Mouse (Mus musculus) left cerebral cortex, adult 18-20 months (tissue): ENCODE measurements around the gene Rpl37a. TPM values are rescaled to one million over a fixed set of nuclear protein-coding genes. Genes with fewer than 3 reads are reported as not detected.

ENCODE experiments used
- DNase-seq, 2 experiments: peaks; one replicate each; pipeline ENCODE4 v3.0.0; 2021 to 2022; ENCODE audit warnings: low spot score in 2 of 2, mixed read lengths in 1 of 2
- total RNA-seq, 2 experiments: library from RNA; stranded (reverse); gene quantifications; 2 replicates each; pipeline ENCODE4 v1.2.3; 2021

The Rpl37a gene
- total RNA-seq, 2 experiments from 2014 or later = 593 to 647 TPM

DNA sequence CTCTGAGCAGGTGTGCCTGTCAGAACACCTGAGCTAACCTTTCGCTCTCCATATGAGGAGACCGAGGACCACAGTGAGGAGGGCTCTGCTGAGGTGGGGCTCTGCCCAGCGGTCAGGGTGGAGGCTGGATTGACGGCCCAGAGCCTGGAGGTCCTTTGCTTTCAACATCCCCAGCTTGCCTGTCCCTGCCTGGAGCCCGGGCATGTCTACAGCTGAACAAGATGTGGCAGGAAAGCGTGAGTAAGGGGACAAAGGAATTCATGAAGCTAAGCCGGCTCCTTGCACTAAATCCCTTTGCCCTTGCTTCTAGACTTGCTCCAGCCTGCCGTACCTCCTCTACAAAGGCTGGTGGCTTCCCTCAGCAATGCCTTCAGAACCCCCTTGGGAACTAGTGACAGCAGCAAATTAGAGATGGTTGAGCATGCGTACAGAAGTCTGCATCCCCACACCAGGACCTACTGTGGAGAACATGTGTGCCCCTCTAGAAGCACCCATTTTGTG is 22.2 kb downstream of the Rpl37a start:
- DNase-seq = no peak

DNA sequence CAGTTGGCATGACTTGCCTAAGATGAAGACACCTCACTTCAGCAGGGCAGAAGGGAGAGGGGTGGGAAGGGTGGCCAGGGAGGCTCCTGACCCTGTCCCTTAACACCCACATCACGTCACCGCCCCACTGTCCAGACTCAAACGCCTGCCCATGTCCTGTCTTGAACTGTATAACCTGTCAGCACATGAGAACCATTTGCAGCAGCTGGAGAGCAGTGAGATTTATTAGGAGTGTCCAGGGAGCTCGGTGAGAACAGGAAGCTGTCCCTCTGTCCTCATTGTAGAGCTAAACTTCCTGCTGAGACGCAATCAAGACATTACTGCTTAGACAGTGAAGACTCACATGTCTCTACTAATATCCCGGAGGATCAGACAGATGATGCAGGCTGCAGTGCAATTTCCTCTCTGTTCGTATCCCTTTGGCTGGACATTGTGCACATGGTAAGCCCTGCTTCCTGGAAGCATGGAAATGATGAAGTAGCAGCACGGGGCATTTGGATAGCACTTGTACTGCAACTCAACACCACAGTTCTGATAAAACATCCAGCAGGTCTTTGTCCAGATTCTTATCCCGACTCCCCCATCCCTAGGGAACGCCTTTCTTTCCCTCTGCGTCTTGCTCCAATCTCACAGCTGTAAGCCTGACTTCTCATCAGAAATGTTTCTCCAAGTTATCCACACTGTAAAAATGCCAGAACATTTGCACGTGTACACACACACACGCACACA is 25.5 kb downstream of the Rpl37a start:
- no peak for DNase-seq

DNA sequence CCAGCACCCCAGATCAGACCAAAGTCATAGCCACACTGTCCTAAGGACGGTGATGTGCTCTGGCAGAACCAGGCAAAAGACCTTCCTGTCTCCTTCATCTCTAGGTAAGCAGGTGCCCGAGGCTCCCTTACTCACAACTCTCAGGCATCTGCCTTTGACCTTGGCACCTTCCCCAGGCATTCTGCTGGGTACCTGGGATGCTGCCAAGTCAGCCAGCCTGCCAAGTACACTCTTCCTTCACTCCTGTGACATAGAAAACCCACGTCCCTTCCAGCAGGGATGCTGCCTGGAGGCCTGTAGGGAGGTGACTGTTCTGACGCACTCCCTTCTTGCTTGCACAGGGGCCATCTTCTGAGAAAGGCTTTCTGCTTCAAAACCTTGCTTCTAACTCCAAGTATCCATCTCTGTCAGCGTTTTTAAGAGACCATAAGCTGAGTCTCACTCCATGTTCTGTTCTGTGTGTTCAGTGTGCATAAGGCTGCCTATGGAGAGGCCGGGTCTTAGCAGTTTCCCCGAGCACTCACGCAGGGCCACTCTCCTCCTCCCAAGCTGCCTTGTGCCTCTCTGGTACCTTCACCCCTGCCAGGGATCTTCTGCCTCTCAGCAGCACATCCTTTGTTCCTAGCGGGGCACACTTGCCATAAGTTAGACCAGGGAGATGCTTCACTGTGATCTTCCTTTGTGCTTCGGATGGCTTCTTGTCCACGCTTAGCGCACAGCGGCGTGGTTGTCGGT is 28.0 kb downstream of the Rpl37a start:
- DNase-seq = no peak

DNA sequence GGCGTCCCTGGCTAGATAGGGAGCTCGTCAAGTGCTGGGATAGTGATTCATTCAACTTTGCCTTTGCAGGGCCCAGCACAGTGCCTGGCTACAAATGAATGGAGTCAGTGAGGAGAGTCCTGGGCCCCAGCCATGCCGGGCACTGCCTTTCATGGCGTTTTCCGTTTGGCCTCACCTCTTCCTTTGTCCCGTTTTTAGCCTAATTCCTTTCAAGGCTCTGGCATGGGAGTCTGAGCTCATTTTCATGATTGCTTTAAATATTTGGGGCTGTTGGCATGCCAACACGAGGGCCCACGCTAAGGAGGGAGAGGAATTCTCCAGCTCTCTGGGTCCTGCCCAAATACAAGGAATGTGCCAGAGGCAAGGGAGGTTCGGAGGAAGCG is 28.6 kb downstream of the Rpl37a start:
- peak in 1 of 2 experiments; percentile 41 for DNase-seq

DNA sequence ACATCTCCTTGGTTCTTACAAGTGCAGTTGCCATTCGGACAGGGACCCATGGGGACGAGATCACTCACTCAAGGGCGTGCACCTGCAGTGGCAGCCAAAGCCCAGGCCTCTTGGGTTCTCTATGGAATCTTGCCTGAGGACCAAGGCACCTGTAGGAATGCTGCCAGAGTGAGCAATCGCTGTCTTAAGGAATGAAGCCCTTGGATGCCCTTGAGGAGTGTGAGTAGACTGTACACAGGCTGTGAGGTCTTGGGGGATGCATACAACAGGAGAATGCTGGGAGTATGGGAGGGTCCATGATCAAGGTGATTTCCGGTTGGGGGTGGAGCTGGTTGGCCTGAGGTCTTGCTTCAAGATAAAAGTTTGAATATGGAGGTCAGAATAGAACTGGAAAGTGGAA is 30.3 kb downstream of the Rpl37a start:
- no peak for DNase-seq

DNA sequence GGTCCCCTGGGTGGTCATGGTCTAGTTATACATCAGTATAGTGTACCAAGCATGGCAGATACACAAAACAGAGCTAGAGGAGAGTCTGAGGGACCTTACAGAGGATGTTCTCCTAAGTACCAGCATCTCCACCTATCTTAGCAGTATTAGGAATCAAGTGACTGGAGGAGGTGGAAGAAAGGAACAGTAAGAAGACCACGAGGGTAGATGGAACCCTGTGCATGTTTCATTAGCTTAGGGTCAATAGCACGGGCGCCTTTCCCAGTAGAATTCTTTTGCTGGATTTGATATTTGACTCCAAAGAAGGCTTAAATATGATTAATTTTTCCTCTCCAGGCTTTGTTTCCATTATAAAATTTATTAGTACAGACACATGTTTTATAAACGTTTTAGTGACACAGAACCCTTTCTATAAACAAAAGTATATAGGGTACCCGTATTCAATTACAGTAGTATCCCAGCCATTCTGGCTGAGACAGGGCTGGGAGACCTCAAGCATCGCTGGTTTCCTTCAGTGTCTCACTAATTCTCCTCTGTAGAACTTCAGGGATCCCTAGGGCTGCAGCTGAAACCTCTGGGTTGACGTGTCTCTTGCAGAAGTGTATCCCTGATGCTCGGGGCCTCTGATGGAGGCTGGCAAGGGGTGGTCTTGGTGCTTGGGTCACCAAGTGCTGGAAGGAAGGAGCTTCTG is 33.9 kb downstream of the Rpl37a start:
- DNase-seq = no peak

DNA sequence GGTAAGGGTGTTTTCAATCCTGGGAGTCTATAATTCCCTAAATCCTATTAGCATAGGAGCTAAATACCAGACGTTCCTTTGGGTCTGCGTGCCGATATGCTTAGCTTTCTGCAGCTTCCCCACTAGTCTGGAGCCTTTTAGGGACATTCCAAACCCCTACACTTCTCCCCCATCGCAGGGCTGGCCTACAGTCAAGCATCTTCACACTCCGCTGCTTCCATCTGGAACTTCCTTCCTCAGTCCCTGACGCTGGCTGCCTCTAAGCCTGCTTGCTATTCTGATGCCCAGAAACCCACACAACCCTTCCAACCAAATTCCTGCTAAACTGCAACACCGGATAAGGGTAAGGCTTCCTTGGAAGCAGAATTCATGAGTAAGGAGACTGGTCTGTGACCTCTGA is 35.3 kb downstream of the Rpl37a start:
- peak; percentile 65 to 79 for DNase-seq

DNA sequence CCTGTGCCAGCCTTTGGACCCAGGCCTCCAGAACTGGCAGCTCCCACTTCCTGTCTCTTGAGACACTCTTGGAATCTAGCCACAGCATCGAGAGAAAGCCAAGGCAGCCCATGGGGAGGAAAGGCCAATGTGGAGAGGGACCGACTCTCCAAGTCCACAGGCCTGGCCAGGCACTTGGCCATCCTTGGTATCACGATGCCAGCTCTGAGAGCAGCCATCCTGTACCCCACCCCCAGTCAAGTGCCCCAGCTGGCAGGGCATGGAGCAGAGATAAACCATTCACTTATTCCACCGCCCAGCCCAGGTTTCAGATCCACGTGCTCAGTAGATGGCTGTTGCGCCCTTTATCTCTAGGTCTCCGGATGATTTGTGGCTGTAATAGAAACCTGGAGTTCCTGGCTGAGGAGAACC is 40.3 kb downstream of the Rpl37a start:
- peak; percentile 8 to 15 for DNase-seq

DNA sequence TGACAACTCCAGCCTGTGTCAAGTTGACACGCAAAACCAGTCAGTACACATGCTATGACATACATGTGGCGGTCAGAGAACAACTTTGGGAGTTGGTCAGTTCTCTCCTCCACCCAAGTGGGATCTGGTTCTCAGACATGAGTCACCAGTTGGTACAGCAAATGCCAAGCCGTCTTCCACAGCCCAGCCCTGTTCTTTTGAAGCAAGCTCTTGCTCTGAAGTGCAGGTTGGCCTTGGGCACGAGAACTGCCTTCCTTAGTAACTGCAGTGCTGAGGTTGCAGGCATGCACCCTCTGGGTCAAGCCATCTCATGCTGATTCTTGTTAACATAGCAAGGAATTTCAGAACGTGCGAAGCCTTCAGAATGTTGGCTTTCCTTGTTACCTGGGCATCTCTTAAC is 42.1 kb downstream of the Rpl37a start:
- no peak for DNase-seq

DNA sequence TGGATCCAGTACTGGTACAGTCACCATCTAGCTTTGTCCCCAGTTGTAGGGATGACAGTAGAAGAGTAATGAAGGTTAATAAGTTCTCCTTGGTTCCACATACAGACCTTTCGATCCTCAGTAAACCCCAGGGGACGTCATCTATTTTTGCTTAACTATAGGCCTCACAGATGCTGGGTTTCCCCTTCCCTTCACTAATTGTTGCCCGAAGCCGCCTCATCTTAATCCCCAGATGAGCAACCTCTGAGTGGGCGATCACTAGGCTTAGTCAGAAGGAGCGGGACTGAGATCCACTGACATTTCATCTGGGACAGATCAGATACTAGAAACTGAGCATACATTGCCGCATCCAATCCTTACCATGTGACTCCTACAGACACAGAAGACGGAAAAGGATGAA is 44.1 kb downstream of the Rpl37a start:
- no peak for DNase-seq

DNA sequence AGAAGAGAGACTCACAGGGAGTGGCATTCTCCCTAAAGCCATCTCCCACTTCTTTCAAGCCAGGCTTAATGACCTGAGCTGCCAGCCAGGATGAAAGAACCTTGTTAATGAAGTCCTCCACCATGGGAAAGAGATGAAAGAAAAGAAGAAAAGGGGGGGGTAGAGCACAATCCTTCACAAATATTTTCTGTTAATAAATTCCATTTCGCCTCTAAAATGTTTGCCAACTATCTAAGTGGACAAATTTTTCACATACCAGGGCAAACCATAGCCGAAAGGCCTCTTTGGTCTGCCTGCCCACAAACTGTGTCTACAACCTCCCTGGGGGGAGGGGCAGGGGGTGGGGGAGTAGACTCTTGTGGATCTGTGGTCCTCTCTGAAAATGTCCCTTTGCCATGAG is 44.7 kb downstream of the Rpl37a start:
- DNase-seq = no peak

DNA sequence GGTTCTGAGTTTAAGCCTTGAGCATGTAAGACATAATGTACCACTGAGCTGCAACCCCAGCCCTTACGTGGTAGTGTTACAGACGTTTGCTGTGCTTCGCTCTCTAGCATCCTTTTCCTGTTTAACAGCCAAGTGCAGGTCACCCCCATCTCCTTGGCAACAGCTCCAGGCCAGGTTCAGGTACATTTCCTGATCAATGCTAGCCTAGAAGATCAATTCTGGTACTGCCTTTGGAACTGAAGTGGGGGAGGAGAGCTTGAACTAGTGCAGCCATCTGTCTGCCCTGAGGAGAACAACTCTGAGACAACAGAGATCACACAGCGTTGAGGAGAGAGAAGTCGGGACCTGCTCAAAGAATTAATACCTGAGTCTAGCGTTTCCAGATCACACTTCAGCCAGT is 48.7 kb downstream of the Rpl37a start:
- no peak for DNase-seq

Other genes starting within 250 kb of the Rpl37a start
- 10 to 100 TPM; 18.2 to 18.3 TPM for gene March4, start 174.4 kb upstream of the Rpl37a start, total RNA-seq
- 10 to 100 TPM; 67.8 to 71.2 TPM for gene Smarcal1, start 128.0 kb upstream of the Rpl37a start, total RNA-seq
- not detected for gene Ankar, start 10.7 kb upstream of the Rpl37a start, total RNA-seq
- 10 to 100 TPM; 63.4 to 79.3 TPM for gene Igfbp2, start 113.2 kb downstream of the Rpl37a start, total RNA-seq
- 10 to 100 TPM; 42.5 to 62.4 TPM for gene Igfbp5, start 163.6 kb downstream of the Rpl37a start, total RNA-seq